Mouse (Mus musculus) heart, adult 9 months (tissue): ENCODE data around the gene Mydgf.

Experiments used
- DNase-seq, 2 experiments: peaks; one replicate each; pipeline ENCODE4 v3.0.0; 2022; ENCODE audit warnings: low spot score in 2 of 2

The Mydgf gene

GRCm38 (mm10) chr17:56183658-56184103, at the start of gene Mydgf:
Gene Mydgf, minus strand, starts transcription at chr17:56183920.
- peak; percentile 94 to 96 for DNase-seq

GRCm38 (mm10) chr17:56233389-56233788, 49.7 kb upstream of the Mydgf start:
- DNase-seq: no peak

- DNase-seq: no peak
Observed at GRCm38 (mm10) chr17:56229943-56230342, 46.2 kb upstream of the Mydgf start.

- no peak for DNase-seq
Observed at GRCm38 (mm10) chr17:56226566-56226965, 42.8 kb upstream of the Mydgf start.

GRCm38 (mm10) chr17:56224916-56225315, 41.2 kb upstream of the Mydgf start:
- no peak for DNase-seq

- DNase-seq: peak; percentile 90 to 91
Observed at GRCm38 (mm10) chr17:56219805-56220204, 36.1 kb upstream of the Mydgf start.

- DNase-seq: no peak
Observed at GRCm38 (mm10) chr17:56219251-56219650, 35.5 kb upstream of the Mydgf start.

GRCm38 (mm10) chr17:56218377-56219191, 34.9 kb upstream of the Mydgf start, which contains the start of gene Dpp9:
Gene Dpp9, minus strand, starts transcription at chr17:56218905.
- peak; percentile 95 to 98 for DNase-seq

- no peak for DNase-seq
Observed at GRCm38 (mm10) chr17:56217670-56218069, 34.0 kb upstream of the Mydgf start.

GRCm38 (mm10) chr17:56214229-56214628, 30.5 kb upstream of the Mydgf start:
- no peak for DNase-seq

- no peak for DNase-seq
Observed at GRCm38 (mm10) chr17:56212676-56213075, 29.0 kb upstream of the Mydgf start.

- DNase-seq: peak; percentile 51 to 78
Observed at GRCm38 (mm10) chr17:56211090-56211489, 27.4 kb upstream of the Mydgf start.

GRCm38 (mm10) chr17:56208821-56209220, 25.1 kb upstream of the Mydgf start:
- no peak for DNase-seq

GRCm38 (mm10) chr17:56207963-56208530, 24.3 kb upstream of the Mydgf start:
- DNase-seq: no peak

- no peak for DNase-seq
Observed at GRCm38 (mm10) chr17:56206986-56207674, 23.4 kb upstream of the Mydgf start.

GRCm38 (mm10) chr17:56206276-56206884, 22.7 kb upstream of the Mydgf start:
- no peak for DNase-seq

GRCm38 (mm10) chr17:56203729-56204128, 20.0 kb upstream of the Mydgf start:
- DNase-seq: no peak

- no peak for DNase-seq
Observed at GRCm38 (mm10) chr17:56202476-56202875, 18.8 kb upstream of the Mydgf start.

GRCm38 (mm10) chr17:56201642-56202041, 17.9 kb upstream of the Mydgf start:
- no peak for DNase-seq

GRCm38 (mm10) chr17:56200586-56200985, 16.9 kb upstream of the Mydgf start:
- DNase-seq: no peak

GRCm38 (mm10) chr17:56196860-56197259, 13.1 kb upstream of the Mydgf start:
- no peak for DNase-seq

GRCm38 (mm10) chr17:56194765-56195164, 11.0 kb upstream of the Mydgf start:
- no peak for DNase-seq
